In the genomic region with DNA sequence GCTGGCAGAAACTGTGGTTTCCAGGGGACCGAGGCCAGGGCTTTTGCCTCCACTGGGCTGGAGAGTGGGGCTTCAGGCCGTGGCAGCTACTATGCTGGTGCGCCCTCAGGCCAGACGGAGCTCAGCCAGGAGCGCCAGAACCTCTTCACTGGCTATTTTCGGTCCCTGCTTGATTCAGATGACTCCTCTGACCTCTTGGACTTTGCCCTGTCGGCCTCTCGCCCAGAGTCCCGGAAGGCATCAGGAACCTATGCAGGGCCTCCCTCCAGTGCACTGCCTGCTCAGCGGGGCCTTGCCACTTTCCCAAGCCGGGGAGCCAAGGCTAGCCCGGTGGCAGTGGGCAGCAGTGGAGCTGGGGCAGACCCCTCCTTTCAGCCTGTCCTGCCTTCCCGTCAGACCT, we compare ENCODE assay signal across 12 mouse cellular contexts. TPM values are rescaled to one million over a fixed set of nuclear protein-coding genes. Genes with fewer than 3 reads are reported as not detected.
DNase-seq lines count a peak whose midpoint lies in the region; ATAC-seq lines count a peak whose summit lies in the region.
"Had no signal": no experiment of that assay in that cellular context is flagged by ENCODE, and none has a peak within 500 bp of the region (broad histone marks: within the 10 kb centered on the region; RNA-seq: fewer than 3 reads in every experiment).

No protein-coding gene starts in this region.

- DNase-seq in adrenal gland, postnatal 10 days, result peak; percentile 53
- DNase-seq in adrenal gland, postnatal 25 days, result no peak
- DNase-seq in kidney, adult 9 months, result peak; percentile 95
- no peak for DNase-seq in cerebellum, adult 11-12 months
- DNase-seq in adrenal gland, adult 2 months, result no peak
- DNase-seq: cerebellum, adult 18-20 months had no signal

- H3K4me2 ChIP-seq in heart, embryonic 14.5 days (ENCODE audit: low read length), result no peak overlapping the region
- H3K4me2 ChIP-seq in liver, embryonic 16.5 days (ENCODE audit: low read depth, low read length), result no peak overlapping the region
- H3K4me2 ChIP-seq: limb, embryonic 13.5 days had no signal

- WGBS in heart, embryonic 14.5 days, result 45% methylated on average over 13 of the region's 13 CpGs
- 78% methylated on average over 13 of the region's 13 CpGs for WGBS in liver, embryonic 16.5 days (ENCODE audit: insufficient replicate concordance)

- peak overlapping the region in 1 of 2 experiments; percentile 53; a peak in 1 of 4 replicates for H3K27ac ChIP-seq in heart, embryonic 14.5 days (replicated peaks in 1 of 2; ENCODE audit: control insufficient read depth in 1 of 2, insufficient read depth in 1 of 2, low read depth in 2 of 2, low read length in 2 of 2)
- H3K27ac ChIP-seq in liver, embryonic 16.5 days (ENCODE audit: low read length), result peak overlapping the region; percentile 21; the same call in 1 of the 2 replicates
- H3K27ac ChIP-seq: forebrain, embryonic 10.5 days; limb, embryonic 13.5 days; macrophage had no signal

- H3K9ac ChIP-seq in heart, embryonic 14.5 days (ENCODE audit: low read length), result peak overlapping the region; percentile 50; the same call in 1 of the 2 replicates
- no peak overlapping the region for H3K9ac ChIP-seq in liver, embryonic 16.5 days (ENCODE audit: low read depth, low read length)
- H3K9ac ChIP-seq: limb, embryonic 13.5 days had no signal

- peaks cover 18 to 29% of the 10 kb centered on the region in 2 experiments; a peak in 3 of 4 replicates for H3K4me1 ChIP-seq in heart, embryonic 14.5 days (ENCODE audit: control insufficient read depth in 2 of 2, insufficient read depth in 2 of 2, low read length in 2 of 2)
- peaks cover 17% of the 10 kb centered on the region for H3K4me1 ChIP-seq in liver, embryonic 16.5 days (ENCODE audit: control insufficient read depth, low read depth, low read length)

- H3K27me3 ChIP-seq in heart, embryonic 14.5 days (ENCODE audit: control insufficient read depth, insufficient read depth, low read length), result no peaks in the 10 kb centered on the region
- H3K27me3 ChIP-seq in liver, embryonic 16.5 days (ENCODE audit: control insufficient read depth, insufficient read depth, low read depth, low read length), result no peaks in the 10 kb centered on the region
- H3K27me3 ChIP-seq: limb, embryonic 13.5 days had no signal

- no peaks in the 10 kb centered on the region for H3K9me3 ChIP-seq in heart, embryonic 14.5 days (ENCODE audit: control insufficient read depth, low read length)
- no peaks in the 10 kb centered on the region for H3K9me3 ChIP-seq in liver, embryonic 16.5 days (replicated peaks; ENCODE audit: control insufficient read depth, low read length)
- H3K9me3 ChIP-seq: forebrain, embryonic 10.5 days; limb, embryonic 13.5 days had no signal

- peaks cover 87% of the 10 kb centered on the region for H3K36me3 ChIP-seq in heart, embryonic 14.5 days (ENCODE audit: control insufficient read depth, insufficient read depth, low read length)
- H3K36me3 ChIP-seq in liver, embryonic 16.5 days (ENCODE audit: control insufficient read depth, insufficient read depth), result peaks cover 26% of the 10 kb centered on the region

- no peak overlapping the region for H3K4me3 ChIP-seq in heart, embryonic 14.5 days (ENCODE audit: control insufficient read depth in 1 of 2, insufficient read depth in 1 of 2, low read depth in 1 of 2, low read length in 2 of 2)
- no peak overlapping the region for H3K4me3 ChIP-seq in liver, embryonic 16.5 days (ENCODE audit: low read depth, low read length)
- H3K4me3 ChIP-seq: forebrain, embryonic 10.5 days; limb, embryonic 13.5 days had no signal

- ATAC-seq in heart, embryonic 14.5 days (ENCODE audit: insufficient number of reproducible peaks, insufficient read depth, low FRiP score, low read depth), result no peak
- peak; percentile 66 for ATAC-seq in liver, embryonic 16.5 days (ENCODE audit: low read depth)
- ATAC-seq in erythroid progenitor cell, adult 5-6 weeks (replicated peaks; ENCODE audit: low FRiP score, poor library complexity, severe bottlenecking), result no peak

RNA-seq across cellular contexts. Expression of a gene that starts 52.7 kb away (rescaled TPM):
- 10 to 100 TPM; 50.8 to 74.3 TPM for total RNA-seq in adrenal gland, postnatal 10 days (2021)
- total RNA-seq in adrenal gland, postnatal 25 days (2021), result 91.4 and 96.4 TPM in 2 replicates
- 7.1 and 9.0 TPM in 2 replicates for polyA plus RNA-seq in heart, embryonic 14.5 days (2014; fragmentation: Nextera tagmentation; extraction: Ambion mirVana)
- polyA plus RNA-seq in liver, embryonic 16.5 days (2015; fragmentation: Nextera tagmentation; extraction: Ambion mirVana), result 0.70 and 1.6 TPM in 2 replicates
- total RNA-seq in erythroid progenitor cell, adult 5-6 weeks (2015; ENCODE audit: low replicate concordance), result 2.9 TPM in 2 replicates
- total RNA-seq in erythroid progenitor cell, adult 5-6 weeks (2017; ENCODE audit: low replicate concordance), result 0.26 TPM in 1 of 2 replicates, not detected in the other
- 10 to 100 TPM; 64.3 to 88.3 TPM for total RNA-seq in adrenal gland, adult 2 months (2021)
- 78.1 and 88.7 TPM in 2 replicates for polyA plus RNA-seq in adrenal gland, adult 2 months (2012; rRNA removed)

Comparison
In these comparisons a context has a peak if more than half of its experiments do, and no peak if none do; other contexts are left out.
1. DNase-seq: peak in adrenal gland, postnatal 10 days (single experiment) and kidney, adult 9 months (single experiment); none in adrenal gland, postnatal 25 days (single experiment), cerebellum, adult 11-12 months (single experiment) and adrenal gland, adult 2 months (single experiment).
2. RNA of a gene that starts 52.7 kb away (total RNA-seq): 91.4 to 96.4 TPM in adrenal gland, postnatal 25 days, 64.3 to 88.3 TPM in adrenal gland, adult 2 months and 50.8 to 74.3 TPM in adrenal gland, postnatal 10 days; 0.26 to 2.9 TPM in erythroid progenitor cell, adult 5-6 weeks; every median in the first group is over 10 times any median in the second.